Mouse (Mus musculus): ENCODE data around the gene Zfp326. TPM values are rescaled to one million over a fixed set of nuclear protein-coding genes. Genes with fewer than 3 reads are reported as not detected.

Zfp326 gene
- total and polyA plus RNA-seq, 2 experiments from 2014 or later, result 30.5 to 40.8 TPM

- H3K9ac ChIP-seq (replicated peaks; ENCODE audit: low read length, poor library complexity, severe bottlenecking), result no peak overlapping the region
- no peak overlapping the region for H3K4me3 ChIP-seq (ENCODE audit: low read depth, low read length)
- DNase-seq (ENCODE audit: low spot score), result no peak
- no peak for TF ChIP-seq CTCF (IDR thresholded peaks at IDR 0.05)
- WGBS, result 89% methylated on average over 2 of the region's 2 CpGs
- no peaks in the 10 kb centered on the region for H3K9me3 ChIP-seq (ENCODE audit: low read length)
- ATAC-seq (ENCODE audit: low FRiP score), result no peak
- no peaks in the 10 kb centered on the region for H3K4me1 ChIP-seq (ENCODE audit: insufficient read depth, low read length)
- no peaks in the 10 kb centered on the region for H3K36me3 ChIP-seq (ENCODE audit: insufficient read depth, low read length)
- no peak overlapping the region for H3K27ac ChIP-seq (ENCODE audit: low read depth, low read length)
- H3K4me2 ChIP-seq (ENCODE audit: low read depth, low read length, poor library complexity, severe bottlenecking), result no peak overlapping the region
- no peaks in the 10 kb centered on the region for H3K27me3 ChIP-seq (ENCODE audit: insufficient read depth, low read length)
Observed at GRCm38 (mm10) chr5:105941951-105942350, 65.6 kb downstream of the Zfp326 start.

Other genes with a start within 250 kb of the Zfp326 start
- gene Lrrc8d, start 176.6 kb upstream of the Zfp326 start, total RNA-seq (2014; rRNA removed), result 18.5 and 19.1 TPM in 2 replicates
- gene Lrrc8d, start 176.6 kb upstream of the Zfp326 start, polyA plus RNA-seq (2015; fragmentation: Nextera tagmentation; extraction: Ambion mirVana), result 30.1 and 30.4 TPM in 2 replicates

All from midbrain, postnatal 0 days (tissue).